Mouse (Mus musculus) layer of hippocampus, adult 9-11 months (tissue): ENCODE measurements at regions not wholly inside any gene's neighbourhood (a gene's known extent, or its start where the extent isn't known, plus 50 kb on each side); places are given as distances from the start of the nearest gene placed in this dataset.
A peak's percentile ranks its signal among the peaks of the same experiment; 100 is the strongest.

Source experiments
- DNase-seq: peaks from one replicate; pipeline ENCODE4 v3.0.0; 2022

- no peak for DNase-seq
Observed at GRCm38 (mm10) chr14:80083724-80084123, 99.8 kb downstream of the Olfm4 start.

- no peak for DNase-seq
Observed at GRCm38 (mm10) chr14:80097238-80097637, 113.4 kb downstream of the Olfm4 start.

- no peak for DNase-seq
Observed at GRCm38 (mm10) chr14:80113115-80113687, 129.3 kb downstream of the Olfm4 start.

GRCm38 (mm10) chr14:80114326-80114725, 130.4 kb downstream of the Olfm4 start:
- DNase-seq = no peak

- DNase-seq = peak; percentile 86
Observed at GRCm38 (mm10) chr14:80125156-80125555, 141.3 kb downstream of the Olfm4 start.

- peak; percentile 63 for DNase-seq
Observed at GRCm38 (mm10) chr14:80128181-80128580, 144.3 kb downstream of the Olfm4 start.

GRCm38 (mm10) chr14:80137541-80137940, 153.7 kb downstream of the Olfm4 start:
- no peak for DNase-seq

- DNase-seq = no peak
Observed at GRCm38 (mm10) chr14:80138991-80139791, 155.3 kb downstream of the Olfm4 start.

GRCm38 (mm10) chr14:80157002-80157401, 173.1 kb downstream of the Olfm4 start:
- no peak for DNase-seq

GRCm38 (mm10) chr14:80169211-80169610, 185.3 kb downstream of the Olfm4 start:
- no peak for DNase-seq

- no peak for DNase-seq
Observed at GRCm38 (mm10) chr14:80170450-80171180, 186.7 kb downstream of the Olfm4 start.

GRCm38 (mm10) chr14:80172799-80173484, 189.1 kb downstream of the Olfm4 start:
- DNase-seq = no peak

GRCm38 (mm10) chr14:80176464-80176863, 192.6 kb downstream of the Olfm4 start:
- no peak for DNase-seq

GRCm38 (mm10) chr14:80195041-80195440, 211.2 kb downstream of the Olfm4 start:
- DNase-seq = no peak

- peak; percentile 51 for DNase-seq
Observed at GRCm38 (mm10) chr14:80212916-80213315, 229.0 kb downstream of the Olfm4 start.

- DNase-seq = no peak
Observed at GRCm38 (mm10) chr14:80213666-80214065, 229.8 kb downstream of the Olfm4 start.

GRCm38 (mm10) chr14:80215960-80216552, 232.2 kb downstream of the Olfm4 start:
- DNase-seq = peak; percentile 40

GRCm38 (mm10) chr14:80232066-80232465, 248.2 kb downstream of the Olfm4 start:
- DNase-seq = no peak

- no peak for DNase-seq
Observed at GRCm38 (mm10) chr14:80232976-80233375, 249.1 kb downstream of the Olfm4 start.

- DNase-seq = no peak
Observed at GRCm38 (mm10) chr14:80237136-80237535, 253.3 kb downstream of the Olfm4 start.

- DNase-seq = peak; percentile 38
Observed at GRCm38 (mm10) chr14:80237552-80237951, 253.7 kb downstream of the Olfm4 start.

- peak; percentile 69 for DNase-seq
Observed at GRCm38 (mm10) chr14:80244640-80245302, 260.9 kb downstream of the Olfm4 start.
